Mouse (Mus musculus): ENCODE data around the gene Kcna10.

GRCm38 (mm10) chr3:107221608-107222007, 38.8 kb downstream of the Kcna10 start, which contains the start of gene Cym:
- TF ChIP-seq POLR2A (IDR thresholded peaks at IDR 0.05; ENCODE audit: low read depth, low read length) (no peak), CTCF (IDR thresholded peaks at IDR 0.05; ENCODE audit: extremely low read depth, insufficient read length, insufficient replicate concordance, low read depth, low read length) (no peak)

Measured in small intestine, adult 2 months (tissue).